Mouse (Mus musculus) adrenal gland, adult 2 months (tissue): ENCODE measurements at regions not wholly inside any gene's neighbourhood (a gene's known extent, or its start where the extent isn't known, plus 50 kb on each side); places are given as distances from the start of the nearest gene placed in this dataset.

ENCODE experiments used
- DNase-seq: peaks from one replicate; pipeline ENCODE4 v3.0.0; 2021

DNA sequence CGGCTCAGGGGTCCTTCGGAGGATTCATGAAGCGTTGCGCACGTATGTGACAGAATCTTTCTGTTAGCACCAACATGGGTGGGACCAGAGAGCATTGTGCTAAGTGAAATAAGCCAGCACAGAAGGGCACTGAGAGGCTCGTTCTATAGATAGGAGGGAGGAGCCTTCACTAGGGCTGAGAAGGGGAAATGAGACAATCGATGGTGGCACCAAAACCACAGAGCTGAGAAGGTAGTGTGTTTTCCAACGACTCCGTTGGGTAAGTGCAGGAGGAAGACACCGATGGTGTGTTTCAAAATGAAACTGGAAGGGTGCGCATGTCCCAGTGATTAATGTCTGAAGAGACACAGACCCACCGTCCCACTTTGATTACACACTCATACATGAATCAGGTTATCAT is 54.7 kb upstream of the Krtap11-1 start:
- no peak for DNase-seq

DNA sequence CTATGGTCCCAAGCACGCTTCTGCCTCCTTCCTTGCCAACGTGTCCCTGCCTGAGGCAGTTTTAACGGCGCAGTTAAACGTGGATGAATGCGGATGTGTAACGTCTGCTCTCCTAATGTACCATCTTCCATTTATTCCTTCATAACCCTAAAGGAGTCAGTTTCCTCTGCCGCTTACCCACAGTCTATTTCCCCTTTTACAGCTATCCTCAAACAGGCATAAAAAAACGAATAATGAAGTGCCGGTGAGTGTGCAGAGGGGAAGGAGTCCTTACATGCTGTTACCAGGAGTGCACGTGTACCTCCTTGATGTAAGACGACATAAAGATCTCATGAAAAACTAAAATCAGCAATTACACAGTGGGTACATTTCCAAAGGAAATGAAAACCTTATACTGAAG is 54.3 kb upstream of the Krtap11-1 start:
- no peak for DNase-seq
